Mouse (Mus musculus) heart, adult 2 months (tissue): ENCODE results near the gene Ucma.

ENCODE experiments used
- CTCF ChIP-seq: fragments of 200-600 bp; IDR thresholded peaks from 2 replicates; pipeline ENCODE4 v1.8.1; 2022; ENCODE audit warnings: antibody characterized with exemption, mild to moderate bottlenecking, moderate library complexity
- POLR2A ChIP-seq: fragments of 200-500 bp; IDR thresholded peaks from 2 replicates; pipeline ENCODE4 v1.6.1; 2011; ENCODE audit warnings: mild to moderate bottlenecking, low read depth, low read length, control low read depth; ENCODE audit not compliant: insufficient read depth

GRCm38 (mm10) chr2:4994436-4994835, 18.5 kb downstream of the Ucma start:
- no peak for TF ChIP-seq CTCF
- no peak for TF ChIP-seq POLR2A
